In the genomic region with DNA sequence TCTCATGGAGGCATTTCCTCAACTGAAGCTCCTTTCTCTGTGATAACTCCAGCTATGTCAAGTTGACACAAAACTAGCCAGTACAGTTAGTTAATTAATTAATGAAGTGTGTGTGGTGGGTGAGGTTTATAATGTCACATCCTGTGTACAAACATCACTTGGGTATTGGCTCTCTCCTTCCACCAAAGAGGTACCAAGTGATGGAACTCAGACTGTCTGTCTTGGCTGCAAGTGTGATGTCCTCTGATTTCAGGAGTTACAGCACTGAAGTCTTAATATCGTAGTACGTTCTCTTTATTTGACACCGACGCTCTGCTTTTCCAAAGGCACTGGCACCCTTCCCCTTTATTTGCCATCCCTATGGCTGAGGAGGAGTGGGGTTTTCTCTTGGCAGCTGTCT, we compare ENCODE assay signal across 26 mouse cellular contexts. TPM values are rescaled to one million over a fixed set of nuclear protein-coding genes. Genes with fewer than 3 reads are reported as not detected.
DNase-seq lines count a peak whose midpoint lies in the region; ATAC-seq and TF ChIP-seq lines count a peak whose summit lies in the region.
"Had no signal": no experiment of that assay in that cellular context is flagged by ENCODE, and none has a peak within 500 bp of the region (broad histone marks: within the 10 kb centered on the region; RNA-seq: fewer than 3 reads in every experiment).

No protein-coding gene starts in this region.

- ATAC-seq in lung, embryonic 14.5 days (ENCODE audit: insufficient read depth), result no peak
- 0 out of 2 replicates have a peak, but pooled peaks have one; percentile 30 for ATAC-seq in lung, postnatal 0 days
- no peak for ATAC-seq in kidney, embryonic 16.5 days (ENCODE audit: low FRiP score, low TSS enrichment)
- ATAC-seq: CD4-positive, CD25-positive, alpha-beta regulatory T cell, adult 4 months; forebrain, embryonic 13.5 days; forebrain, embryonic 15.5 days; forebrain, postnatal 0 days had no signal

- no peak for TF ChIP-seq CTCF in lung, embryonic 14.5 days (IDR thresholded peaks at IDR 0.05; ENCODE audit: low read depth)
- no peak for TF ChIP-seq CTCF in lung, adult 2 months (IDR thresholded peaks at IDR 0.05; ENCODE audit: insufficient read depth, low read length)
- TF ChIP-seq CTCF in lung, postnatal 0 days (IDR thresholded peaks at IDR 0.05), result no peak

- H3K9me3 ChIP-seq in lung, embryonic 14.5 days (ENCODE audit: low read depth, low read length), result no peaks in the 10 kb centered on the region
- H3K9me3 ChIP-seq in lung, postnatal 0 days (ENCODE audit: low read length), result no peaks in the 10 kb centered on the region
- H3K9me3 ChIP-seq in kidney, embryonic 16.5 days (ENCODE audit: low read length), result no peaks in the 10 kb centered on the region
- H3K9me3 ChIP-seq: embryonic facial prominence, embryonic 10.5 days; embryonic facial prominence, embryonic 12.5 days; forebrain, embryonic 15.5 days had no signal

- no peaks in the 10 kb centered on the region for H3K4me1 ChIP-seq in lung, embryonic 14.5 days (ENCODE audit: insufficient read depth)
- H3K4me1 ChIP-seq in lung, adult 2 months (ENCODE audit: control insufficient read depth, insufficient read depth, low read length), result no peaks in the 10 kb centered on the region
- no peaks in the 10 kb centered on the region for H3K4me1 ChIP-seq in lung, postnatal 0 days (ENCODE audit: insufficient read depth, low read depth, low read length)
- H3K4me1 ChIP-seq in kidney, embryonic 16.5 days (ENCODE audit: insufficient read depth, low read length), result no peaks in the 10 kb centered on the region
- H3K4me1 ChIP-seq: embryonic facial prominence, embryonic 10.5 days; embryonic facial prominence, embryonic 12.5 days; forebrain, embryonic 13.5 days; forebrain, embryonic 15.5 days had no signal

- no peaks in the 10 kb centered on the region for H3K27me3 ChIP-seq in lung, embryonic 14.5 days (ENCODE audit: insufficient read depth, low read length)
- no peaks in the 10 kb centered on the region for H3K27me3 ChIP-seq in lung, postnatal 0 days (replicated peaks; ENCODE audit: insufficient read depth, low read length)
- no peaks in the 10 kb centered on the region for H3K27me3 ChIP-seq in kidney, embryonic 16.5 days (ENCODE audit: insufficient read depth, low read length)
- H3K27me3 ChIP-seq: CH12.LX; embryonic facial prominence, embryonic 12.5 days; forebrain, embryonic 13.5 days; forebrain, embryonic 15.5 days had no signal

- TF ChIP-seq POLR2A in lung, adult 2 months (IDR thresholded peaks at IDR 0.05; ENCODE audit: borderline replicate concordance, extremely low read depth, low read depth, low read length), result no peak

- no peak overlapping the region for H3K27ac ChIP-seq in lung, embryonic 14.5 days (ENCODE audit: low read depth)
- H3K27ac ChIP-seq in lung, postnatal 0 days (ENCODE audit: low read length), result no peak overlapping the region
- no peak overlapping the region for H3K27ac ChIP-seq in kidney, embryonic 16.5 days (ENCODE audit: low read length)
- H3K27ac ChIP-seq: embryonic facial prominence, embryonic 10.5 days; embryonic facial prominence, embryonic 12.5 days; forebrain, embryonic 13.5 days; forebrain, embryonic 15.5 days had no signal

- H3K9ac ChIP-seq in lung, embryonic 14.5 days, result no peak overlapping the region
- H3K9ac ChIP-seq in lung, postnatal 0 days (replicated peaks; ENCODE audit: low read depth), result no peak overlapping the region
- no peak overlapping the region for H3K9ac ChIP-seq in kidney, embryonic 16.5 days (replicated peaks; ENCODE audit: low read length)
- H3K9ac ChIP-seq: embryonic facial prominence, embryonic 12.5 days; forebrain, embryonic 13.5 days; forebrain, embryonic 15.5 days; forebrain, postnatal 0 days had no signal

- no peak overlapping the region for H3K4me2 ChIP-seq in lung, embryonic 14.5 days
- no peak overlapping the region for H3K4me2 ChIP-seq in lung, postnatal 0 days (replicated peaks; ENCODE audit: low read depth, low read length)
- no peak overlapping the region for H3K4me2 ChIP-seq in kidney, embryonic 16.5 days (replicated peaks; ENCODE audit: low read depth, low read length)
- H3K4me2 ChIP-seq: embryonic facial prominence, embryonic 12.5 days; forebrain, embryonic 13.5 days; forebrain, embryonic 15.5 days had no signal

- peak; percentile 56 for DNase-seq in lung, embryonic 14.5 days
- no peak for DNase-seq in lung, adult 2 months
- no peak for DNase-seq in lung, postnatal 0 days (ENCODE audit: low spot score)
- peak; percentile 21 for DNase-seq in lung, postnatal 25 days (ENCODE audit: low spot score)
- no peak for DNase-seq in MN1 (ENCODE audit: low spot score)
- DNase-seq: adrenal gland, adult 2 months; adrenal gland, postnatal 10 days; adrenal gland, postnatal 25 days; B cell, adult 2 months; cerebellum, adult 11 months; cerebellum, adult 18-20 months; cerebellum, adult 9-10 months; cerebellum, postnatal 10 days; cerebellum, postnatal 25 days; forebrain, postnatal 0 days had no signal

- no peak overlapping the region for H3K4me3 ChIP-seq in lung, embryonic 14.5 days (ENCODE audit: low read depth, low read length)
- H3K4me3 ChIP-seq in lung, adult 2 months (replicated peaks; ENCODE audit: extremely low read depth, low read depth, low read length), result no peak overlapping the region
- H3K4me3 ChIP-seq in lung, postnatal 0 days (ENCODE audit: low read depth, low read length), result no peak overlapping the region
- no peak overlapping the region for H3K4me3 ChIP-seq in kidney, embryonic 16.5 days (ENCODE audit: low read length)
- H3K4me3 ChIP-seq: embryonic facial prominence, embryonic 10.5 days; embryonic facial prominence, embryonic 12.5 days; forebrain, embryonic 13.5 days; forebrain, embryonic 15.5 days had no signal

- H3K36me3 ChIP-seq in lung, embryonic 14.5 days (ENCODE audit: insufficient read depth), result no peaks in the 10 kb centered on the region
- no peaks in the 10 kb centered on the region for H3K36me3 ChIP-seq in lung, postnatal 0 days (ENCODE audit: insufficient read depth, low read length)
- H3K36me3 ChIP-seq in kidney, embryonic 16.5 days (ENCODE audit: insufficient read depth, low read length), result no peaks in the 10 kb centered on the region
- H3K36me3 ChIP-seq: embryonic facial prominence, embryonic 10.5 days; embryonic facial prominence, embryonic 12.5 days; forebrain, embryonic 15.5 days; G1E had no signal

- WGBS in lung, embryonic 14.5 days, result 54% methylated on average over 4 of the region's 4 CpGs
- WGBS in lung, adult 2 months, result 77% methylated on average over 4 of the region's 4 CpGs
- 77% methylated on average over 4 of the region's 4 CpGs for WGBS in lung, postnatal 0 days
- 92% methylated on average over 4 of the region's 4 CpGs for WGBS in kidney, embryonic 16.5 days

- no peak for TF ChIP-seq EP300 in lung, postnatal 0 days (IDR thresholded peaks at IDR 0.05)

RNA-seq across cellular contexts. Expression of a gene that starts 13.4 kb away (rescaled TPM):
- 0.14 and 0.16 TPM in 2 replicates for polyA plus RNA-seq in lung, embryonic 14.5 days (2014; fragmentation: Nextera tagmentation; extraction: Ambion mirVana)
- 0.12 and 0.69 TPM in 2 replicates for polyA plus RNA-seq in lung, adult 2 months (2012; rRNA removed)
- 0.11 and 0.18 TPM in 2 replicates for polyA plus RNA-seq in lung, postnatal 0 days (2015; fragmentation: Nextera tagmentation; extraction: Ambion mirVana)
- polyA plus RNA-seq in kidney, embryonic 16.5 days (2015; fragmentation: Nextera tagmentation; extraction: Ambion mirVana), result not detected in 2 replicates
- polyA plus RNA-seq: adrenal gland, adult 2 months; brain, embryonic 14.5 days; CD4-positive, CD25-positive, alpha-beta regulatory T cell, adult 4 months; cortical plate, adult 2 months; embryonic facial prominence, embryonic 10.5 days; embryonic facial prominence, embryonic 12.5 days; forebrain, embryonic 11.5 days; forebrain, embryonic 13.5 days; forebrain, embryonic 15.5 days; forebrain, postnatal 0 days; G1E had no signal

RNA-seq across cellular contexts. Expression of a gene that starts 45.3 kb away (rescaled TPM):
- polyA plus RNA-seq in lung, embryonic 14.5 days (2014; fragmentation: Nextera tagmentation; extraction: Ambion mirVana), result 68.9 and 71.6 TPM in 2 replicates
- 77.3 and 92.5 TPM in 2 replicates for polyA plus RNA-seq in lung, adult 2 months (2012; rRNA removed)
- polyA plus RNA-seq in lung, postnatal 0 days (2015; fragmentation: Nextera tagmentation; extraction: Ambion mirVana), result 75.1 and 80.6 TPM in 2 replicates
- 83.5 and 92.1 TPM in 2 replicates for polyA plus RNA-seq in kidney, embryonic 16.5 days (2015; fragmentation: Nextera tagmentation; extraction: Ambion mirVana)

Comparison
In these comparisons a context has a peak if more than half of its experiments do, and no peak if none do; other contexts are left out.
1. DNase-seq: peak in lung, embryonic 14.5 days (single experiment) and lung, postnatal 25 days (single experiment); none in lung, adult 2 months (single experiment), lung, postnatal 0 days (single experiment) and MN1 (single experiment).